Mouse (Mus musculus): ENCODE measurements at regions not wholly inside any gene's neighbourhood (a gene's known extent, or its start where the extent isn't known, plus 50 kb on each side); places are given as distances from the start of the nearest gene placed in this dataset.

DNA sequence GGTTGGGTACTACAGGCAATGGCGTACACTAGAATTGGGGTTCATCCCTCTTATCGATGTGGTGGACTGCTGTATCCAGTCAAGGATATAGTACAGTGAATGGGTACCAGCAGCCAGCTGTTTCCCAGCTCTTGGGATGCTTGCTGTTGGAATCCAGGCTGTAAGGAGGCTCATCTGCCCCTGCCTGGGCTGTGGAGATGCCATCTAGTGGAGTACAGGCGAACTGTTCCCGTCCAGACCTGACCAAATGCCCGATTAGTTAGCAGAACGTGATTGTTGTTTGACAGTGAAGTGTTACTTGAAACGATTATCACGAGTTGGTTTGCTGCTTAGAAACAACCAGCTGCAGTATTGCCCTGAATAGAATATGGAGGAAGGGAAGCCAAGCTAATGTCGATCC lies 205.0 kb upstream of the Gadl1 start:
- TF ChIP-seq CTCF (IDR thresholded peaks at IDR 0.05) (peak; percentile 93), EP300 (IDR thresholded peaks at IDR 0.05) (no peak)

Data from lung, postnatal 0 days (tissue).